Mouse (Mus musculus) hindbrain, embryonic 13.5 days (tissue): ENCODE data around the gene Mepce. TPM values are rescaled to one million over a fixed set of nuclear protein-coding genes. Genes with fewer than 3 reads are reported as not detected.

Source experiments
- ATAC-seq: fragments of 200-750 bp; cut with Nextera tagmentation; 2 replicates; pipeline ENCODE4 v1.8.0; 2017; ENCODE audit warnings: moderate TSS enrichment; ENCODE audit not compliant: low FRiP score
- H3K27ac ChIP-seq: fragments of 300-500 bp; sonication (generic); 2 replicates; pipeline ENCODE4 v1.5.1; 2015; ENCODE audit warnings: inconsistent platforms, mild to moderate bottlenecking, moderate library complexity
- H3K27me3 ChIP-seq: fragments of 300-500 bp; sonication (generic); 2 replicates; pipeline ENCODE4 v1.6.1; 2015; ENCODE audit warnings: mild to moderate bottlenecking, inconsistent platforms
- H3K36me3 ChIP-seq: fragments of 300-500 bp; sonication (generic); 2 replicates; pipeline ENCODE4 v1.6.1; 2015; ENCODE audit warnings: mild to moderate bottlenecking, inconsistent platforms
- H3K4me1 ChIP-seq: fragments of 300-500 bp; sonication (generic); replicated peaks from 2 replicates; pipeline ENCODE4 v1.6.1; 2015; ENCODE audit warnings: inconsistent platforms
- H3K4me2 ChIP-seq: fragments of 300-500 bp; sonication (generic); 2 replicates; pipeline ENCODE4 v1.6.1; 2015; ENCODE audit warnings: inconsistent platforms, mild to moderate bottlenecking, moderate library complexity
- H3K4me3 ChIP-seq: fragments of 300-500 bp; sonication (generic); 2 replicates; pipeline ENCODE4 v1.5.1; 2015; ENCODE audit warnings: mild to moderate bottlenecking, inconsistent platforms
- H3K9ac ChIP-seq: fragments of 300-500 bp; sonication (generic); 2 replicates; pipeline ENCODE4 v1.6.1; 2015; ENCODE audit warnings: mild to moderate bottlenecking, inconsistent platforms
- H3K9me3 ChIP-seq: fragments of 300-500 bp; sonication (generic); 2 replicates; pipeline ENCODE4 v1.6.1; 2016; ENCODE audit warnings: inconsistent platforms
- WGBS: fragments of 180-500 bp; shearing (Covaris S2); methylation state at CpG from one replicate; pipeline ENCODE4 v1.1.7; 2015; 5-methylcytosine and 5-hydroxymethylcytosine counted together
- polyA plus RNA-seq: library from polyadenylated mRNA; unstranded; fragments of >200 nt; fragmentation: Nextera tagmentation; extraction: Ambion mirVana; gene quantifications from 2 replicates; pipeline ENCODE4 v1.2.1, GENCODE M21; 2015

Mepce gene
- polyA plus RNA-seq, 1 experiment from 2014 or later: 10.7 TPM

DNA sequence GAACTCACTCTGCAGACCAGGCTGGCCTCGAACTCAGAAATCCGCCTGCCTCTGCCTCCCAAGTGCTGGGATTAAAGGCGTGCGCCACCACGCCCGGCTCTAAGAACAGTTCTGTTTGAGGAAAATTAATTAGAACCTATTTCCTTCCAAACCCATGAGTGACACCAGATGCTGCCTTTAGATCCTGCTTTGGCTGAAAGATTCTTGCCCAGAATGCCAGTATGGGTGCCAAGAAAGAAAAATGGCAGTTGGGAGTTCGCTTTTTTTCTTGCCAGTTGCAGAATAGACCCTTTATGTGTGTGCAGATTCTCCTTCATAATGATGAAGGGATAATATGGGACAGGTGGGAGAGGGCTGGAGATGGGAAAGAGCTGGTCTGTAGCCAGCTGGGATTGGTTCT is 43.3 kb downstream of the Mepce start:
- Histone ChIP-seq H3K27me3 (no peaks in the 10 kb centered on the region), H3K4me1 (peaks cover 55% of the 10 kb centered on the region), H3K9me3 (no peaks in the 10 kb centered on the region), H3K4me3 (no peak overlapping the region), H3K36me3 (0 out of 2 replicates have a peak, but pooled peaks cover 1% of the 10 kb centered on the region), H3K4me2 (no peak overlapping the region), H3K27ac (0 out of 2 replicates have a peak overlapping the region, but pooled peaks have one; percentile 2), H3K9ac (no peak overlapping the region)
- WGBS: 90% methylated on average over 7 of the region's 7 CpGs
- ATAC-seq: no peak

DNA sequence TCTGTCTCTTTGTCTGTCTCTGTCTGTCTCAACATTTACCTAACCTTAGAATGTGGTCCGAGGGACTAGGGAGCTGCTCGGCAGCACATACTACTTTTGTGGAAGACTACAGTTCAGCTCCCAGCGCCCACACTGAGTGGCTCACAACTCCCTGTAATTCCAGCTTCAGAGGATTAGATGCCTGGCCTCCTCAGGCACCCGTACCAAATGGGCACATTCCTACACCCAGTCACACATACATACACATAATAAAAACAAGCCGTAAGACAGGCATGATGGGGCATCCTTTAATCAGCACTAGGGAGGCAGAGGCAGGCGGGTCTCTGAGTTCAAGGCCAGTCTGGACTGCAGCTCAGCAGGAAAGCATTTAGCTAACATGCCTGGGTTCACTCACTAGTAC is 44.6 kb downstream of the Mepce start:
- Histone ChIP-seq H3K4me1 (peaks cover 55% of the 10 kb centered on the region), H3K9ac (no peak overlapping the region), H3K36me3 (peaks cover 2% of the 10 kb centered on the region), H3K9me3 (no peaks in the 10 kb centered on the region), H3K4me3 (no peak overlapping the region), H3K4me2 (no peak overlapping the region), H3K27me3 (no peaks in the 10 kb centered on the region), H3K27ac (no peak overlapping the region)
- ATAC-seq: no peak
- 91% methylated on average over 6 of the region's 6 CpGs for WGBS

DNA sequence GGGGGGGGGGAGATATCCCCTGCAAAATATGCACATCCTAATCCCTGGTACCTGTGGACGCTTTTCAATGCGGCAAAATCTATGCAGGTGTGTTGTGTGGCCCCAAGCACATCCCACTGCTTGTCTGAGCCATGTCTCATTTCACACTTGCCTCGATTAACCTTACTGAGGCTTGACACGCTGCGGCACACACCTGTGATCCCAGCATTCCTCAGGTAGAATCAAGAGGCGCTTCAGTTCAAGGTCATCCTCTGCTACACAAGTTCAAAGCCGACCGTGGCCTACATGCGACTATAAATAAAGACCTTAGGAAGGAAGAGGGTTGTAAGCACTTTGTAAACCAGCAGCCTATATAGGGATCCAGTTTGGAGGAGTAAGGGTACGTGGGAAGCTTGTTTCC is 45.4 kb downstream of the Mepce start:
- H3K9me3 ChIP-seq: no peaks in the 10 kb centered on the region
- H3K4me3 ChIP-seq: 0 out of 2 replicates have a peak overlapping the region, but pooled peaks have one; percentile 67
- H3K9ac ChIP-seq: peak overlapping the region; percentile 93; the same call in 1 of the 2 replicates
- H3K27ac ChIP-seq: no peak overlapping the region
- ATAC-seq: no peak
- no peaks in the 10 kb centered on the region for H3K27me3 ChIP-seq
- H3K4me2 ChIP-seq: peak overlapping the region; percentile 94
- WGBS: 73% methylated on average over 10 of the region's 10 CpGs
- peaks cover 8% of the 10 kb centered on the region for H3K36me3 ChIP-seq
- H3K4me1 ChIP-seq: peaks cover 53% of the 10 kb centered on the region

DNA sequence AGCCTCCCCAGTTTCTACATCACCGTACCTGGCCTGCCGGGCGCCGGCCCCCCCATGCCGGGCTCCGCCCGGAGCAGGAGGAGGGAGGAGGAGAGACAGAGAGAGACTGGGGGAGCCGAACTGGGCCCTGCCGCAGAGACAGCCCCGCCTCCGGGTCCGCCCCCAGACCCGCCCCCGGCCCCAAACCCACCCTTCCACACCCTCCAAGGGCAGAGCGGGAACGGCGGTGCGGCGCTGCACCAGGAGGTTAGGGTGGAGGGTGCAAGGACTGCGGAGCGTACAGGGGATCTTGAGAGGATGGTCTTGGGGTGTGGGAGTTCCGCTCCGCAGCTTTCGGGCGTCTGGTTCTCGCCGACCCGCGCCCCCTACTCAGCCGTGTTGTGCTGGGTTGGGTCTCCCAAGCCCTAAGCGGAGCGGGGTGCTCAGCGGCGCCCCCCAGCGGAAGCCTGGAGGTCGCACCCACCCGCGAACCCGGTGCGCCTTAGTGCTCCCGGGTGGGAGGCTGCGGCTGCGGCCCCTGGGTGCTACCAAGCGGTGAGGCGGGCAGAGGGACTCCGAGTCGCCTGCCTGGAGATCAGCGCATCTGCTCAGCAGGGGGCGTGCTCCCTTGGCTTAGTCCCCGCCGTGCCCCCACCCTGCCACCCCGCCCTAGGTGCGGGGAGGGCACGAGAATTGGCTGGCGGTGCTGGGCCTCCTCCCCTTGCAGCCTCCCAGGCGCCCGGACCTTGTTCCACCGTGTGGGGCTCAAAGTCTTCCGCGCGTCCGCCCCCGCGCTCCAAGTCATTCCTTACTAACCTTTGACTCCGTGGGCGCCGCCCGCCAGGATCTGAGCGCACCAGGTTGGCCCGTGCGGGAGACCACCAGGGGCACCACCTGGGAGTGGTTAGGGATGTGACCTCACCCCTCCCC is 46.2 kb downstream of the Mepce start, which contains the start of gene Nyap1:
Nyap1 (minus strand) TSS at position 585 of the 909 bp plus-strand sequence.
- Histone ChIP-seq H3K27me3 (no peaks in the 10 kb centered on the region), H3K9me3 (no peaks in the 10 kb centered on the region), H3K4me1 (peaks cover 47% of the 10 kb centered on the region), H3K9ac (peak within 1 kb of the TSS; percentile 93), H3K27ac (peak within 1 kb of the TSS; percentile 91), H3K4me3 (peak within 1 kb of the TSS; percentile 67), H3K36me3 (peaks cover 15% of the 10 kb centered on the region), H3K4me2 (peak within 1 kb of the TSS; percentile 94)
- ATAC-seq: peak; percentile 86
- WGBS: under 1% methylated on average over 65 of the region's 71 CpGs

DNA sequence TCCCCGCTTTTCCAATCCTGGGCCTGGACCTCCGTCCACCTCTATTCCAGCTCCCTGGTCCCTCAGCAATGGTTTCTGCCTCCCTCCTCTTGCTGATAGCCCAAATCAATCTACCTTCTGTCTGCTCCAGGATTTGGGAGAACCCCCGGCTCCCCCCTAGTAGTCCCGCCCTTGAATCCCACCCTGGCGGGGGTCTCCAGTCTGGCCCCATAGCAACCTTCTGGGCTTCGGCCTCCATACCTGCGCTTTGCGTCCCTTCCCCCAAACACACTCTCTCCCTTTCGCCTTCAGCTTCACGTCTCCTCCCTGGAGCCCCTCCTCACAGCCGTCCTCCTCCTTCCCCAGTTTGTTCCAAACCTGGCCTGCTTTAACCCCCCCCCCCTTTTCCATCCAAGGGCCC is 46.9 kb downstream of the Mepce start:
- Histone ChIP-seq H3K9me3 (no peaks in the 10 kb centered on the region), H3K4me1 (peaks cover 53% of the 10 kb centered on the region), H3K4me3 (peak overlapping the region; percentile 67), H3K4me2 (peak overlapping the region; percentile 94), H3K36me3 (peaks cover 22% of the 10 kb centered on the region), H3K27ac (peak overlapping the region; percentile 91), H3K27me3 (no peaks in the 10 kb centered on the region), H3K9ac (peak overlapping the region; percentile 93)
- 8% methylated on average over 11 of the region's 11 CpGs for WGBS
- peak; percentile 18 for ATAC-seq

DNA sequence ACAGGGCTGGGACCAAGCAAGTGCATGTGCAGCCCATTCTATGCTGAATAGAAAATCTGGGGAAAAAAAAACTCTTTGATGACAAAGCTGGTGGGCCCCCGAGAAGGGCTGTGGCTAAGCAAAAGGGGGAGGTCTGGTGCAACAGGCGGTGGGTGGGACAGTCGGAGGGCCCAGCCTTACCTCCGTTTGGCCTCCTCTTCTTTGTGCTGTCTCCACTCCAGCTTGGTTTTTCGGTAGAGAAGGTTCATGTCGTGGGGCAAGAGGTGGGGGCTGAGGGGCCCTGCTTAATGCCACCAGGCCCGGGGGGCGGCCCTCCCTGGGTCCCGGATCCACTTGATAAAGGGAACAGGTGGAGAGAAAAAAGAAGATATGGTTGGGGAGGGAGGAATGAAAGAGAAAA is 48.0 kb downstream of the Mepce start:
- no peak for ATAC-seq
- Histone ChIP-seq H3K36me3 (peaks cover 30% of the 10 kb centered on the region), H3K4me2 (peak overlapping the region; percentile 94), H3K4me3 (peak overlapping the region; percentile 67), H3K4me1 (peaks cover 60% of the 10 kb centered on the region), H3K9ac (peak overlapping the region; percentile 93), H3K27ac (peak overlapping the region; percentile 91), H3K27me3 (no peaks in the 10 kb centered on the region), H3K9me3 (no peaks in the 10 kb centered on the region)
- 31% methylated on average over 9 of the region's 9 CpGs for WGBS

DNA sequence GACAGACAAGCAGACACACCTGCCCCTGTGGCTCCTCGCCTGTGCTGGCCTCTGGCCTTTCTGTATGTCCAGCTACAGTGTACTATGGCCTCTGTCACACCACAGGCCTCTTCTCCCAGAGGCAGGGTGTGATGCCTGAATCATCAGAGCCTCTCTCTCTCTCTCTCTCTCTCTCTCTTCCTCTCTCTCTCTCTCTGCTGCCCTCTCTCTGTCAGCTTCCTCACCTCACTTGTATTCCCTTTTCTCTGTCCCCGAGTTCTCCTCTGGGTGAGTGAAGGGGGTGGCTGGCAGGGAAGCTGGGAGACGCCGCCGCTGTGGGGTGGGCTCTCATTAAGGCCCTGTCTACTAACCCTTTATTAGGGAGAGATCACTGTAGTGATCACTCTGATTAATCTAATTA is 48.9 kb downstream of the Mepce start:
- Histone ChIP-seq H3K27ac (peak overlapping the region; percentile 91), H3K4me1 (peaks cover 69% of the 10 kb centered on the region), H3K36me3 (peaks cover 33% of the 10 kb centered on the region), H3K4me2 (peak overlapping the region; percentile 94), H3K4me3 (peak overlapping the region; percentile 67), H3K27me3 (no peaks in the 10 kb centered on the region), H3K9ac (peak overlapping the region; percentile 93), H3K9me3 (no peaks in the 10 kb centered on the region)
- ATAC-seq: no peak
- 35% methylated on average over 5 of the region's 5 CpGs for WGBS

DNA sequence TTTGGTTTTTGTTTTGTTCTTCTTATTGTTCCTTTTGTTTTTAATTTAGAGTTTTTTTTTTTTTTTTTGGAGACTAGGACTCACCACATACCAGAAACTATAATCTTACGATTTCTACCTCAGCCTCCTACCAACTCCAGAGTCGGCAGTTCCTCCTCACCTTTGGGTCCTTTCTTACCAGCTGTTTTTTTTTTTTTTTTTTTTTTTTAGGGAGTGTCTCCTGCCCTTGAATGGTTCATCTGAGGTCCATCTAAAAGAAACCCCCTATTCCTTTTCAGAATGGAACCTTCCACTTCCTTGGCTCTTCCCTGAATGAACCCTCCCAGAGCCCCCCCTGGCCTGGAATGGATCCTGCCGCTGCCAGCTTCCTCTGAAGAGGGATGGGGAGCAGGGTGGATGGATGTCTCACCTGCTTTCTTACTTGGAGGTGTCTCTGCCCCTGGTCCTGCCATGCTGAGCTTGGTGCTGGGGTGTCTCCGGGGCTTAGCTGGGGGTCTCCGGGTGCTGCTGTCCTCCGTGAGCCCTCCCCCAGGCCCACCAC is 50.0 kb downstream of the Mepce start:
- H3K4me3 ChIP-seq: 0 out of 2 replicates have a peak overlapping the region, but pooled peaks have one; percentile 67
- no peaks in the 10 kb centered on the region for H3K9me3 ChIP-seq
- WGBS: 84% methylated on average over 6 of the region's 6 CpGs
- peak overlapping the region; percentile 94 for H3K4me2 ChIP-seq
- peak overlapping the region; percentile 91 for H3K27ac ChIP-seq
- no peaks in the 10 kb centered on the region for H3K27me3 ChIP-seq
- H3K9ac ChIP-seq: peak overlapping the region; percentile 93
- peaks cover 42% of the 10 kb centered on the region for H3K36me3 ChIP-seq
- no peak for ATAC-seq
- peaks cover 78% of the 10 kb centered on the region for H3K4me1 ChIP-seq

DNA sequence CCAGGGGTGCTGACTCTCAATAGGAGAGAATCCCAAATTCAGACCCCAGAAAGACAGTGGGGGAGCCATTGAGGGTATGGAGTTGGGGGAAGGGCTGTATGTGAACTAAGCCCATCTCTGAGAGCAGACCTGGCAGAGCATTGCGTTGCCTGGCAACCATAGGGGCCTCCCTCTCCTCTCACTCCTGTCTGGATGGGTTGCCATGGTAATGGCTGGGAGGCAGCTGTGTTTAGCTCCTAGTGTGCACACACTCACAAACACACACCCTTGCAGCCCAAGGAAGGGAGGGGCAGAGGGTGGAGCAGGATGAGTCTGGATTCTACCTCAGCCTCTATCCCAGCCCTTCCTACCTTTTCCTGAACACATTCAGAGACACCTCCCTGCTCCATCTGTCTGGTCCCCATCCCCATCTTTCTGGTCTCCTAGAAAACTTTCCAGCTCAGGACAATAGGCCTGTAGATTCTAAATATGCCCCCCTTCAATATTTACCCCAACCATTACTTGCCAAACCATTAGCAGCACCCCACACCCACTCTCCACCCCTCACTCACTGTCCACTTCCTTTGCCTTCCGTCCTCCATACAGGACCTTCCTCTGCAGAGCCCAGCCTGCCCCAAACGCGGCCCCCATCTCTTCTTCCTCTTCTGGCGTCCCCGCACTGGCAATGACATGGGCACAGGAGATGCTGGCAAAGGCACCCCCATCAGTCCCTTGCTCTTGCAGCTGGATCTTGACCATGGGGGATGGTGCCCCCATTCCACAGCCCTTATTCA is 53.0 kb downstream of the Mepce start:
- Histone ChIP-seq H3K27ac (peak overlapping the region; percentile 99), H3K36me3 (peaks cover 71% of the 10 kb centered on the region), H3K4me1 (peaks cover 77% of the 10 kb centered on the region), H3K4me3 (peak overlapping the region; percentile 31), H3K27me3 (no peaks in the 10 kb centered on the region), H3K4me2 (peak overlapping the region; percentile 52), H3K9ac (peak overlapping the region; percentile 76), H3K9me3 (no peaks in the 10 kb centered on the region)
- 46% methylated on average over 6 of the region's 6 CpGs for WGBS
- peak; percentile 96 for ATAC-seq

DNA sequence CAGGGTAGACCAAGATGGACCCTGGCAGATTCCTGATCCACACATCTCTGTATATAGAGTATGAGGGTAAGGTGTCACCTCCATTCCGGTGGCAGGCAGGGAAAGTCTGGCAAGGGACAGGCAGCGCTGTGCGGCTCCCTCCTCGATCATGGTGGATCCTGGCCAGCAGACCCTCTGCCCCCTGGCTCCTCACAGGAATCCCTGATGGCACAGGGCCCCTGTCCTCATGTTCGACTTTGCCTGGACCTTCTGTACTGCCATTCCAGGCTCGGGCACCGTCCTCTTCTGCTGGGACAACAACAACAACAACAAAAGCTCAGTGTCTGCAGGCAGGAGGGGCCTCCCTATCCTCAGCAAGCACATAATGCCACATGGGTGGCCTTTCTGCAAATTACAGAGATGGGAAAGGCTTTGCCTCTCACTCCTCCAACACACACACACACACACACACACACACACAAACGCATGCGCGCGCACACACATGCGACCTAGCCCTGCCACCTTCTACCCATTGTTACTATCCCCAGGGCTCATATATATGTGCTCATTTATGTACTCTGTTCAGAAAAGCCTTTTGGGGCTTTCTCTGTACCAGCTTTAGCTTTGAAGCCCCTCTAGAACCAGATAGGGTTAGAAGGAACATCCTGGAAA is 53.7 kb downstream of the Mepce start:
- 28% methylated on average over 12 of the region's 12 CpGs for WGBS
- Histone ChIP-seq H3K36me3 (peaks cover 77% of the 10 kb centered on the region), H3K27ac (peak overlapping the region; percentile 99), H3K4me3 (peak overlapping the region; percentile 31), H3K4me1 (peaks cover 70% of the 10 kb centered on the region), H3K27me3 (no peaks in the 10 kb centered on the region), H3K9me3 (no peaks in the 10 kb centered on the region), H3K9ac (peak overlapping the region; percentile 62), H3K4me2 (peak overlapping the region; percentile 52)
- peak; percentile 79 for ATAC-seq
